Mouse (Mus musculus) kidney, embryonic 16.5 days (tissue): ENCODE results near the gene Spred2. TPM values are rescaled to one million over a fixed set of nuclear protein-coding genes. Genes with fewer than 3 reads are reported as not detected.

ENCODE experiments used
- ATAC-seq: fragments of 200-750 bp; cut with Nextera tagmentation; 2 replicates; pipeline ENCODE4 v1.8.0; 2017; ENCODE audit warnings: moderate TSS enrichment; ENCODE audit not compliant: low FRiP score, low TSS enrichment
- H3K27ac ChIP-seq: fragments of 300-500 bp; sonication (generic); 2 replicates; pipeline ENCODE4 v1.5.1; 2014; ENCODE audit warnings: low read length
- H3K27me3 ChIP-seq: fragments of 300-500 bp; sonication (generic); 2 replicates; pipeline ENCODE4 v1.6.1; 2014; ENCODE audit warnings: low read length, control low read depth, mixed read lengths; ENCODE audit not compliant: insufficient read depth
- H3K36me3 ChIP-seq: fragments of 300-500 bp; sonication (generic); 2 replicates; pipeline ENCODE4 v1.6.1; 2014; ENCODE audit warnings: low read length, control low read depth, mixed read lengths; ENCODE audit not compliant: insufficient read depth
- H3K4me1 ChIP-seq: fragments of 300-500 bp; sonication (generic); 2 replicates; pipeline ENCODE4 v1.6.1; 2014; ENCODE audit warnings: low read length, control low read depth, mixed read lengths; ENCODE audit not compliant: insufficient read depth
- H3K4me2 ChIP-seq: fragments of 300-500 bp; sonication (generic); replicated peaks from 2 replicates; pipeline ENCODE4 v1.6.1; 2014; ENCODE audit warnings: low read depth, low read length
- H3K4me3 ChIP-seq: fragments of 300-500 bp; sonication (generic); 2 replicates; pipeline ENCODE4 v1.5.1; 2014; ENCODE audit warnings: mild to moderate bottlenecking, low read length
- H3K9ac ChIP-seq: fragments of 300-500 bp; sonication (generic); replicated peaks from 2 replicates; pipeline ENCODE4 v1.6.1; 2014; ENCODE audit warnings: low read length
- H3K9me3 ChIP-seq: fragments of 300-500 bp; sonication (generic); 2 replicates; pipeline ENCODE4 v1.6.1; 2016; ENCODE audit warnings: low read length, control low read depth
- WGBS: fragments of 180-500 bp; shearing (Covaris S2); extraction: QIAGEN DNeasy Blood & Tissue Kit; methylation state at CpG from one replicate; pipeline ENCODE4 v1.1.7; 2014; 5-methylcytosine and 5-hydroxymethylcytosine counted together
- polyA plus RNA-seq: library from polyadenylated mRNA; unstranded; fragments of >200 nt; fragmentation: Nextera tagmentation; extraction: Ambion mirVana; gene quantifications from 2 replicates; pipeline ENCODE4 v1.2.1, GENCODE M21; 2015

Gene Spred2
- polyA plus RNA-seq, 1 experiment from 2014 or later: 8.3 TPM

DNA sequence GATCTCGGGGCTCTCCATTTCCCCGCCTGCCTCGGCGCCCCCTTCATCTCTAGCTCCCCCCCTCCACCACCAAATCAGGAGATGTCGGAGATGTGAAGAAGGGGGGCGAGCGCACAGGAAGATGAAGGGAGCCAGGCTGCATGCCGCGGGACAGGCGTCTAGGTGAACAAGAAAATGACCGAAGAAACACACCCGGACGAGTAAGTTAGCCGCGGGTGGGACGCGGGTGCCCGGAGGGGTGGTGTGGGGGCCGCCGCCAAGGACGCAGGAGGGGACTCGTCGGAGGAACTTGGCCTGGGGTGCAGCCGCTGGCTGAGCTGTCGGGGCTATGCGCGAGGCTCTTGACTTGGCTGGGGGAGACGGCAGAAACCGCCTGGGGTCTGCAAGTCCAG, 578 bp downstream of the Spred2 start:
- Histone ChIP-seq H3K27ac (peak overlapping the region; percentile 97), H3K36me3 (no peaks in the 10 kb centered on the region), H3K27me3 (no peaks in the 10 kb centered on the region), H3K9ac (peak overlapping the region; percentile 92), H3K4me2 (peak overlapping the region; percentile 68), H3K4me3 (peak overlapping the region; percentile 91), H3K9me3 (no peaks in the 10 kb centered on the region), H3K4me1 (peaks cover 27% of the 10 kb centered on the region)
- ATAC-seq: peak; percentile 11
- 0% methylated on average over 29 of the region's 29 CpGs for WGBS

GRCm38 (mm10) chr11:19925149-19925975, 1.2 kb downstream of the Spred2 start:
- Histone ChIP-seq H3K9ac (peak overlapping the region; percentile 92), H3K27ac (peak overlapping the region; percentile 97), H3K9me3 (no peaks in the 10 kb centered on the region), H3K4me2 (peak overlapping the region; percentile 68), H3K4me3 (peak overlapping the region; percentile 91), H3K27me3 (no peaks in the 10 kb centered on the region), H3K4me1 (peaks cover 27% of the 10 kb centered on the region), H3K36me3 (no peaks in the 10 kb centered on the region)
- peak; percentile 70 for ATAC-seq
- under 1% methylated on average over 74 of the region's 75 CpGs for WGBS

- no peaks in the 10 kb centered on the region for H3K9me3 ChIP-seq
- WGBS: 2% methylated on average over 15 of the region's 15 CpGs
- peak; percentile 55 for ATAC-seq
- H3K36me3 ChIP-seq: no peaks in the 10 kb centered on the region
- peak overlapping the region; percentile 91 for H3K4me3 ChIP-seq
- H3K9ac ChIP-seq: peak overlapping the region; percentile 92
- peaks cover 22% of the 10 kb centered on the region for H3K4me1 ChIP-seq
- peak overlapping the region; percentile 97 for H3K27ac ChIP-seq
- H3K4me2 ChIP-seq: peak overlapping the region; percentile 68
- H3K27me3 ChIP-seq: no peaks in the 10 kb centered on the region
Observed at GRCm38 (mm10) chr11:19925976-19926842, 2.0 kb downstream of the Spred2 start.

- Histone ChIP-seq H3K36me3 (no peaks in the 10 kb centered on the region), H3K4me3 (peak overlapping the region; percentile 91; the same call in 1 of the 2 replicates), H3K9me3 (no peaks in the 10 kb centered on the region), H3K27me3 (no peaks in the 10 kb centered on the region), H3K4me1 (peaks cover 22% of the 10 kb centered on the region), H3K4me2 (peak overlapping the region; percentile 68), H3K9ac (no peak overlapping the region), H3K27ac (no peak overlapping the region)
- ATAC-seq: no peak
- 61% methylated on average over 2 of the region's 2 CpGs for WGBS
Observed at GRCm38 (mm10) chr11:19926843-19927120, 2.6 kb downstream of the Spred2 start.

DNA sequence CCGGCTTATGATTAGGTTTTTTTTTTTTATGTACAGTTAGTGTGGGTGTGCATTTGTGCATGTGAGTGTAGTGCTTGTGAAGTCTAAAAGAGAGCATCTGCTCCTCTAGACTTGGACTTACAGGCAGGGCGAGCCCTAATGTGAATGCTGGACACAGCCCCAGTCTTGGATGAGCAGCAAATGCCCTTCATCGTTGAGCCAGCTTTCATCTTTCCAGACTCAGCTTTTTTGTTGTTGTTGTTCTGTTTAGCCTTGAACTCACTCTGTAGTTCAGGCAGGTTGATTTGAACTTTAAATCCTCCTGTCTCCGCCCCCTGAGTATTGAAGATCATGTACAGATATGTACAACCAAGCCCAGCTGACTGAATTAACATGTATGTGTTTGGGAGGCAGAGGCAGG, 4.5 kb downstream of the Spred2 start:
- 89% methylated on average over 4 of the region's 4 CpGs for WGBS
- Histone ChIP-seq H3K4me1 (peaks cover 19% of the 10 kb centered on the region), H3K9me3 (no peaks in the 10 kb centered on the region), H3K4me2 (no peak overlapping the region), H3K27ac (no peak overlapping the region), H3K4me3 (no peak overlapping the region), H3K9ac (no peak overlapping the region), H3K36me3 (no peaks in the 10 kb centered on the region), H3K27me3 (no peaks in the 10 kb centered on the region)
- no peak for ATAC-seq

- WGBS: 62% methylated on average over 11 of the region's 11 CpGs
- H3K9me3 ChIP-seq: no peaks in the 10 kb centered on the region
- no peak overlapping the region for H3K9ac ChIP-seq
- no peaks in the 10 kb centered on the region for H3K27me3 ChIP-seq
- H3K27ac ChIP-seq: no peak overlapping the region
- ATAC-seq: no peak
- H3K4me1 ChIP-seq: peaks cover 19% of the 10 kb centered on the region
- H3K4me2 ChIP-seq: no peak overlapping the region
- no peaks in the 10 kb centered on the region for H3K36me3 ChIP-seq
- H3K4me3 ChIP-seq: no peak overlapping the region
Observed at GRCm38 (mm10) chr11:19929087-19929865, 5.1 kb downstream of the Spred2 start.

DNA sequence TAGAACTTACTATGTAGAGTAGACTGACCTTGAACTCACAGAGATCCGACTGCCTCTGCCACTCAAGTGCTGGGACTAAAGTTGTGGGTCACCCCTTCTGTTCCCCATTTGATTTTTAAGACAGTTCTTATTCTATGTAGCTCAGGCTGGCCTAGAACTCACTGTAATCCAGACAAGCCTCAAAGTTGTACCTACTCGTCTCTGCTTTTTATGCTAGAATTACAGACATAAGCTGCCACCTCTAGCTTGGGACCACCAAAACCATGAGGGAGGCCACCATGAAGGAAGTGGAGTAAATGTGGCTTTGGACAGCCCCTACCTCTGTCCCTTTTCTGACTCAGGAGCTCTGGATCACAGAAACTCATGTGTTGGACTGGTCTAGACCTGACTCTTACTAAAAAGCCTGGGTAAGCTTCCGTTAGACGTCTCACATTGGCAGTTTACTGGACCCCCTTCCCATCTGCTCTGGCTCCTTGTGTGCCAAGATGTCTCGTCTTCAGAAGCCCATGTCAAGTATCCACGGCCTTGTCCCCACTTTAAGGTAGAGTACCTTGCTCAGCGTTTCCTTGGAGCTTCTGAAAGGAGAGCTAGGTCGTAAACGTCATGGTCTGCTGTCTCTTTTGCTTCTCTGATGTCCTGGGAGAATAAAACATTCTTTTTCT, 7.5 kb downstream of the Spred2 start:
- ATAC-seq: no peak
- Histone ChIP-seq H3K4me2 (no peak overlapping the region), H3K4me1 (peaks cover 30% of the 10 kb centered on the region), H3K27me3 (no peaks in the 10 kb centered on the region), H3K9me3 (no peaks in the 10 kb centered on the region), H3K27ac (no peak overlapping the region), H3K9ac (no peak overlapping the region), H3K36me3 (no peaks in the 10 kb centered on the region), H3K4me3 (no peak overlapping the region)
- WGBS: 80% methylated on average over 9 of the region's 9 CpGs

DNA sequence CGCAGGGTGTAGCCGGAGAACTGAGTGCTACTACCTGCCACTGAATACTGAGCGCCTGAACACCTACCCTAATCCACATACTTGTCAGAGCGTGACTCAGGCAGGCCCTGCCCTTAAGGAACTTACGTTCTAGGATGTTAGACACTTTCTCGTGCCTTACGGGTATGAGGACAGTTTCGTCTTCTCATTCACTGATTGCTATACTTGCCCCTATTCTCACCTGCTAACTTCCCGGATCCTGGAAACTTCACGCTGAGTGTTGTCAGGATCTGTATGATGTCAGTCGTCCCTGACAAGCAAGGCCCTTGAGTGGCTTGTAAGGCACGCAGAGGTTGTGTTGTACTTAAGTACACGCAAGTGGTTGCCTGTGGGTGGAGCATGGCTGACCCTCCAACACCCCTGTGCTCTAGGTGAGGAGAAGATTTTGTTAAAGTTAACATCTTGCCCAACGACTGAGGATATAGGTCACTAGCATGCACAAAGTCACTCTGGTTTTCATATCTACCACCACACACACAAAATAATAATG, 8.9 kb downstream of the Spred2 start:
- Histone ChIP-seq H3K9me3 (no peaks in the 10 kb centered on the region), H3K4me2 (no peak overlapping the region), H3K27me3 (no peaks in the 10 kb centered on the region), H3K4me3 (no peak overlapping the region), H3K4me1 (peaks cover 36% of the 10 kb centered on the region), H3K9ac (no peak overlapping the region), H3K27ac (no peak overlapping the region), H3K36me3 (no peaks in the 10 kb centered on the region)
- no peak for ATAC-seq
- 87% methylated on average over 14 of the region's 14 CpGs for WGBS
